In genomic region chr1:181445630-181446257, GRCm38 (mm10) we compare ENCODE assay signal across 9 mouse cellular contexts.
DNase-seq lines count a peak whose midpoint lies in the region; TF ChIP-seq lines count a peak whose summit lies in the region.
"Had no signal": no experiment of that assay in that cellular context is flagged by ENCODE, and none has a peak within 500 bp of the region (broad histone marks: within the 10 kb centered on the region; RNA-seq: fewer than 3 reads in every experiment).

No protein-coding gene starts in this region.

- H3K36me3 ChIP-seq in testis, adult 2 months (ENCODE audit: control insufficient read depth, insufficient read depth, low read length) = no peaks in the 10 kb centered on the region
- H3K36me3 ChIP-seq: liver, embryonic 15.5 days had no signal

- intact Hi-C loops in gastrocnemius, postnatal 14 days (cut with DNase I; ENCODE audit: low total_unique reads) = no loop called here

- H3K4me3 ChIP-seq in testis, adult 2 months (ENCODE audit: control insufficient read depth, low read depth, low read length) = no peak overlapping the region
- H3K4me3 ChIP-seq in embryonic fibroblast, embryonic 13.5 days (ENCODE audit: insufficient read depth, low read length) = no peak overlapping the region
- H3K4me3 ChIP-seq: liver, embryonic 15.5 days had no signal

- no peaks in the 10 kb centered on the region for H3K27me3 ChIP-seq in testis, adult 2 months (ENCODE audit: control insufficient read depth, insufficient read depth, low read length)
- H3K27me3 ChIP-seq: liver, embryonic 15.5 days had no signal

- DNase-seq in gastrocnemius, adult 18-20 months (ENCODE audit: low spot score) = peak; percentile 4
- no peak for DNase-seq in gastrocnemius, postnatal 14 days
- no peak for DNase-seq in testis, postnatal 10 days (ENCODE audit: low spot score)
- peak; percentile 59 for DNase-seq in kidney, postnatal 14 days
- DNase-seq in thymus, postnatal 36 days = peak; percentile 5 to 9
- no peak for DNase-seq in spleen, postnatal 36 days (ENCODE audit: low spot score in 2 of 2)

- 0 out of 2 replicates have a peak, but pooled peaks have one; percentile 6 for TF ChIP-seq CTCF in testis, adult 2 months (IDR thresholded peaks at IDR 0.05; ENCODE audit: control insufficient read depth, insufficient read depth, insufficient replicate concordance, low read depth, low read length)
- no peak for TF ChIP-seq CTCF in embryonic fibroblast, embryonic 13.5 days (IDR thresholded peaks at IDR 0.05; ENCODE audit: borderline replicate concordance, insufficient read depth, low read length)

- H3K27ac ChIP-seq in testis, adult 2 months (ENCODE audit: control insufficient read depth, insufficient read depth, low read depth, low read length) = no peak overlapping the region
- H3K27ac ChIP-seq in embryonic fibroblast, embryonic 13.5 days (ENCODE audit: insufficient read depth, low read length) = peak overlapping the region; percentile 86
- H3K27ac ChIP-seq: liver, embryonic 15.5 days had no signal

- TF ChIP-seq POLR2A in testis, adult 2 months (IDR thresholded peaks at IDR 0.05; ENCODE audit: control insufficient read depth, low read depth, low read length) = no peak
- no peak for TF ChIP-seq POLR2A in embryonic fibroblast, embryonic 13.5 days (IDR thresholded peaks at IDR 0.05; ENCODE audit: low read depth, low read length)

- H3K4me1 ChIP-seq in testis, adult 2 months (ENCODE audit: control insufficient read depth, insufficient read depth, low read length) = peaks cover 4% of the 10 kb centered on the region; the same call in 1 of the 2 replicates
- peaks cover 8% of the 10 kb centered on the region; the same call in 1 of the 2 replicates for H3K4me1 ChIP-seq in embryonic fibroblast, embryonic 13.5 days (ENCODE audit: control insufficient read depth, insufficient read depth, low read length)
- H3K4me1 ChIP-seq: liver, embryonic 15.5 days had no signal

Comparison
In these comparisons a context has a peak if more than half of its experiments do, and no peak if none do; other contexts are left out.
1. DNase-seq: peak in gastrocnemius, adult 18-20 months (single experiment), kidney, postnatal 14 days (single experiment) and thymus, postnatal 36 days (2 of 2); none in gastrocnemius, postnatal 14 days (single experiment), testis, postnatal 10 days (single experiment) and spleen, postnatal 36 days (0 of 2).